Mouse (Mus musculus): ENCODE data around the gene Ttc7b.

- no peak for TF ChIP-seq TAL1 (IDR thresholded peaks at IDR 0.05; ENCODE audit: low read length)
- TF ChIP-seq GATA1 (IDR thresholded peaks at IDR 0.05; ENCODE audit: low read depth, low read length) = no peak
- TF ChIP-seq SMC3 (IDR thresholded peaks at IDR 0.05; ENCODE audit: low read depth, low read length) = no peak
- no peak for TF ChIP-seq MAZ (IDR thresholded peaks at IDR 0.05; ENCODE audit: low read depth, low read length)
Measured at GRCm38 (mm10) chr12:100516161-100516838, 4.3 kb downstream of the Ttc7b start.
